Mouse (Mus musculus) heart, embryonic 14.5 days (tissue): Measurements from ENCODE around the gene Lrrn4. TPM values are rescaled to one million over a fixed set of nuclear protein-coding genes. Genes with fewer than 3 reads are reported as not detected.

ENCODE experiments used
- ATAC-seq: fragments of 200-750 bp; cut with Nextera tagmentation; 2 replicates; pipeline ENCODE4 v1.8.0; 2017; ENCODE audit warnings: low read depth, moderate TSS enrichment; ENCODE audit not compliant: insufficient number of reproducible peaks, insufficient read depth, low FRiP score
- H3K27ac ChIP-seq, 2 experiments: fragments of 200-500 bp in 1 of 2; fragments of 300-500 bp in 1 of 2; sonication (generic) in 1 of 2; replicated peaks in 1 of 2; 2 replicates each; pipeline ENCODE4 v1.5.1; 2012 to 2014; ENCODE audit warnings: low read depth in 2 of 2, low read length in 2 of 2, control low read depth in 1 of 2, mild to moderate bottlenecking in 1 of 2, mixed read lengths in 1 of 2; ENCODE audit not compliant: control insufficient read depth in 1 of 2, insufficient read depth in 1 of 2
- H3K27me3 ChIP-seq: fragments of 300-500 bp; sonication (generic); 2 replicates; pipeline ENCODE4 v1.6.1; 2014; ENCODE audit warnings: mild to moderate bottlenecking, low read length, control low read depth; ENCODE audit not compliant: control insufficient read depth, insufficient read depth
- H3K36me3 ChIP-seq: fragments of 300-500 bp; sonication (generic); 2 replicates; pipeline ENCODE4 v1.6.1; 2014; ENCODE audit warnings: mild to moderate bottlenecking, control low read depth, low read length, mixed read lengths; ENCODE audit not compliant: control insufficient read depth, insufficient read depth
- H3K4me1 ChIP-seq, 2 experiments: fragments of 200-500 bp in 1 of 2; fragments of 300-500 bp in 1 of 2; sonication (generic) in 1 of 2; 2 replicates each; pipeline ENCODE4 v1.6.1; 2012 to 2014; ENCODE audit warnings: low read length in 2 of 2, control low read depth in 1 of 2, mixed read lengths in 1 of 2; ENCODE audit not compliant: control insufficient read depth in 2 of 2, insufficient read depth in 2 of 2
- H3K4me2 ChIP-seq: fragments of 300-500 bp; sonication (generic); 2 replicates; pipeline ENCODE4 v1.6.1; 2014; ENCODE audit warnings: mild to moderate bottlenecking, low read length
- H3K4me3 ChIP-seq, 2 experiments: fragments of 200-500 bp in 1 of 2; fragments of 300-500 bp in 1 of 2; sonication (generic) in 1 of 2; 2 replicates each; pipeline ENCODE4 v1.5.1; 2012 to 2014; ENCODE audit warnings: low read length in 2 of 2, mild to moderate bottlenecking in 2 of 2, control low read depth in 1 of 2, low read depth in 1 of 2, moderate library complexity in 1 of 2; ENCODE audit not compliant: control insufficient read depth in 1 of 2, insufficient read depth in 1 of 2
- H3K9ac ChIP-seq: fragments of 300-500 bp; sonication (generic); 2 replicates; pipeline ENCODE4 v1.6.1; 2014; ENCODE audit warnings: mild to moderate bottlenecking, low read length
- H3K9me3 ChIP-seq: fragments of 300-500 bp; sonication (generic); 2 replicates; pipeline ENCODE4 v1.6.1; 2016; ENCODE audit warnings: low read length, control low read depth; ENCODE audit not compliant: control insufficient read depth
- WGBS: fragments of 180-500 bp; shearing (Covaris S2); extraction: QIAGEN DNeasy Blood & Tissue Kit; methylation state at CpG from one replicate; pipeline ENCODE4 v1.1.7; 2014; 5-methylcytosine and 5-hydroxymethylcytosine counted together
- polyA plus RNA-seq: library from polyadenylated mRNA; unstranded; fragments of >200 nt; fragmentation: Nextera tagmentation; extraction: Ambion mirVana; gene quantifications from 2 replicates; pipeline ENCODE4 v1.2.1, GENCODE M21; 2014

Gene Lrrn4
- 8.4 and 11.9 TPM in 2 replicates for polyA plus RNA-seq

GRCm38 (mm10) chr2:132880844-132881645, at the start of gene Lrrn4:
Gene Lrrn4, minus strand, starts transcription at chr2:132880891.
- Histone ChIP-seq H3K36me3 (no peaks in the 10 kb centered on the region), H3K4me3 (peak within 1 kb of the TSS; percentile 59 to 60), H3K27me3 (peaks cover 44% of the 10 kb centered on the region), H3K9ac (peak within 1 kb of the TSS; percentile 64; the same call in 1 of the 2 replicates), H3K27ac (no peak within 1 kb of the TSS), H3K4me2 (peak within 1 kb of the TSS; percentile 97), H3K4me1 (peaks cover 8 to 17% of the 10 kb centered on the region in 2 experiments; a peak in 2 of 4 replicates), H3K9me3 (no peaks in the 10 kb centered on the region)
- WGBS: 13% methylated on average over 12 of the region's 12 CpGs
- no peak for ATAC-seq

- no peak overlapping the region for H3K9ac ChIP-seq
- H3K36me3 ChIP-seq: no peaks in the 10 kb centered on the region
- no peak overlapping the region for H3K4me2 ChIP-seq
- no peaks in the 10 kb centered on the region for H3K9me3 ChIP-seq
- no peak overlapping the region for H3K27ac ChIP-seq
- H3K4me3 ChIP-seq: no peak overlapping the region
- ATAC-seq: no peak
- no peaks in the 10 kb centered on the region for H3K27me3 ChIP-seq
- H3K4me1 ChIP-seq: no peaks in the 10 kb centered on the region
- 90% methylated on average over 2 of the region's 2 CpGs for WGBS
Measured at GRCm38 (mm10) chr2:132928999-132929398, 48.3 kb upstream of the Lrrn4 start.

- Histone ChIP-seq H3K27ac (no peak overlapping the region), H3K9ac (no peak overlapping the region), H3K4me3 (no peak overlapping the region), H3K36me3 (no peaks in the 10 kb centered on the region), H3K4me2 (no peak overlapping the region), H3K9me3 (no peaks in the 10 kb centered on the region), H3K4me1 (peaks cover 0 to 2% of the 10 kb centered on the region in 2 experiments; a peak in 1 of 4 replicates), H3K27me3 (no peaks in the 10 kb centered on the region)
- no peak for ATAC-seq
- 41% methylated on average over 2 of the region's 2 CpGs for WGBS
Measured at GRCm38 (mm10) chr2:132927871-132928270, 47.2 kb upstream of the Lrrn4 start.

GRCm38 (mm10) chr2:132927298-132927697, 46.6 kb upstream of the Lrrn4 start:
- Histone ChIP-seq H3K9me3 (no peaks in the 10 kb centered on the region), H3K36me3 (no peaks in the 10 kb centered on the region), H3K27me3 (no peaks in the 10 kb centered on the region), H3K4me1 (peaks cover 0 to 2% of the 10 kb centered on the region in 2 experiments; a peak in 1 of 4 replicates), H3K27ac (no peak overlapping the region), H3K4me2 (no peak overlapping the region), H3K4me3 (no peak overlapping the region), H3K9ac (no peak overlapping the region)
- no peak for ATAC-seq
- 74% methylated on average over 2 of the region's 2 CpGs for WGBS

DNA sequence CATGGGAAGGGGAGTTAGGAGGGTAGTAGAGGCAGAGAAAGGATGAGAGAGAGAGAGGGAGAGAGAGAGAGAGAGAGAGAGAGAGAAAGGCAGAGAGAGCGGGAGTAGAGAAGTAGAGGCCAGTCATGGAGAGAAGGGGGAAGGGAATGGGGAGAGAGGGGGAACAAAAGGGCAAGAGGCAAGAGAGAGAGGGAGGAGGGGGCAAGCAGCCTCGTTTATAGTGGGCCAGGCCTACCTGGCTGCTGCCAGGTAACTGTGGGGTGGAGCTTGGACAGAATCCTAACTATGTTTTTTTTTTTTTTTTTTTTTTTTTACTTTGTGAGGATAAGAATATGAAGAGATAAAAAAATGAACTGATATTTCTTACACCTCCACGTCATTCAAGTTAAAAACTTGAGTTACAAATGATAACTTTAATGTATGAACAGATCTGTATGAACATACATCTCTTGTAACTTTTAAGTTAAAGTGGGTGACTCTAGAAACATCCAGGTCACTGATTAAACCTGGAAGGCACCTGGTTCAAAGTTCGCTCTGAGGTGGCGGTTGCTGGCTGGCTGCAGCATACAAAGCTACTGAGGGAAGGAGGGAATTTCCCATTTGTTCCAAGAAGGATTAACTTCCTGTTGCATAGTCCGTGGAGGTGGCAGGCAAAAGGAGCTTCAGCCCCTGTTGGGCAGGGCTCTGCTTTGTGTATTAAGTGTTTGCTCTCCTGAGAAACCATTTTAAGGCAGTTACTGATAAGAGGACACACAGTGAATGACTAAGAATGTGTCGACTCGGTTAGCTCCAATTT, 42.8 kb upstream of the Lrrn4 start:
- no peaks in the 10 kb centered on the region for H3K36me3 ChIP-seq
- H3K9ac ChIP-seq: no peak overlapping the region
- no peaks in the 10 kb centered on the region for H3K27me3 ChIP-seq
- no peak overlapping the region for H3K4me3 ChIP-seq
- H3K4me1 ChIP-seq: peaks cover 0 to 2% of the 10 kb centered on the region in 2 experiments; a peak in 1 of 4 replicates
- no peaks in the 10 kb centered on the region for H3K9me3 ChIP-seq
- no peak for ATAC-seq
- no peak overlapping the region for H3K4me2 ChIP-seq
- no peak overlapping the region for H3K27ac ChIP-seq
- WGBS: 35% methylated on average over 8 of the region's 8 CpGs

GRCm38 (mm10) chr2:132922076-132922873, 41.6 kb upstream of the Lrrn4 start:
- 76% methylated on average over 9 of the region's 9 CpGs for WGBS
- Histone ChIP-seq H3K4me2 (no peak overlapping the region), H3K4me1 (peaks cover 0 to 2% of the 10 kb centered on the region in 2 experiments; a peak in 1 of 4 replicates), H3K27me3 (no peaks in the 10 kb centered on the region), H3K9me3 (no peaks in the 10 kb centered on the region), H3K36me3 (no peaks in the 10 kb centered on the region), H3K9ac (no peak overlapping the region), H3K4me3 (no peak overlapping the region), H3K27ac (no peak overlapping the region)
- ATAC-seq: no peak

DNA sequence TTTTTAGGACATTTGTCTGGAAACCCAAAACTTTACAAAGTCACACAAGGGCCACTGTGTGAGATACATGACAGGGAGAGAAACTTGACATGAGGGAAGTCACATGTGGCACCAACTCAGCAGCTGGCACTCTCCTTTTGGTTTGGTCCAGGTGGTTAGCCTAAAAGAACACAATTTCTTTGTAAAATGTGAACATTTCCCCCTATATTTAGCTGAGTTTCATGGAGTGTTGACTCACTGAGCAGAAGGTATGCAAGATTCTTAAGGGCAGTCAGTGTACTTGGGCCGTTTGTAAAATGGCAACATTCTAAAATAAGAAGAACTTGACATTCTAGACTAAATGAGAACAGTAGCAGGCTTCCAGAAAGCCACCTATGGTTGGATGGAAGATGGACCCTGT, 34.1 kb upstream of the Lrrn4 start:
- Histone ChIP-seq H3K4me3 (no peak overlapping the region), H3K4me1 (no peaks in the 10 kb centered on the region), H3K27me3 (no peaks in the 10 kb centered on the region), H3K27ac (no peak overlapping the region), H3K9ac (no peak overlapping the region), H3K36me3 (no peaks in the 10 kb centered on the region), H3K9me3 (no peaks in the 10 kb centered on the region), H3K4me2 (no peak overlapping the region)
- 68% methylated on average over 1 of the region's 1 CpGs for WGBS
- ATAC-seq: no peak
